Mouse (Mus musculus): ENCODE measurements around the gene Kif14.
A peak's percentile ranks its signal among the peaks of the same experiment; 100 is the strongest.
"Not testable (repeated sequence)": the region's sequence is repeated elsewhere in the genome, so short reads cannot be mapped to it uniquely, and the experiment has no call there.

Kif14 gene

DNA sequence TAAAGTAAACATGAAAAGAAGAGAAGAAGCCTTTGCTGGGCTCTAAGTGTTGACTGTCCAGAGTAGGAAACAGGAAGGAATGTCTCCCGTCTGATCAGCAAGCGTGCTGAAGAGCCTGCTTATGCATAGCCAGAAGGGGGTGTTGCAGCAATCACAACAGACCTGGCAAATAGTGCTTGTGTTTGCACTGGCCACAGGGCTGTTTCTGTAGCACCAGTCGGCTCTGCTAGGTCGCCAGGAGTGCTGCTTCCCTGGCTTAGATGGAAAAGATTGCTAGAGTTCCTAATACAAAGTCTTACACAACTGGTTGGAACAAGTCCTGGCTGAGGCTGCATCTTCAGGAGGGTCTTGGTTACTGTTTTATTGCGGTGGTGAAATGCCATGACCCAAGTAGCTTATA is 25.5 kb downstream of the Kif14 start:
- DNase-seq (ENCODE audit: extremely low read depth, low read depth), result no peak

DNA sequence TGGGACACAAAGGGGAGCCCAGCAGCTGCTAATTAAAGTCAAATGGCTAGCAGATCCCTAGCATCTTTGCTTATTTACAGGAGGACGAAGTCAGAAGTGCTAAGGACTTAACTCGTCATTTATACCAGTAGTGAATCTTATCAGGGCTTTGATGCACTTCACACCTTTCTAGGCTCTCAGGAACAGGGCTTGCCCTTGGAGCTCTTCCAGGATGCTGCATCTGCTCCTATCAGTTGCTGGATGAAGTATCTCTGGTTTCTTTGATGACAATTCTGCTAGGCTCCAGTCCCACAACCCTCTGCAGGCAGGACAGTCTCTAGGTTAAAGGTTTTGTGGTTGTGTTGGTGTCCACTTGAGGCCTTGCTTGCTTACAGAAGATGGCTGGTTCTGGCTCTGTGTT is 26.1 kb downstream of the Kif14 start:
- no peak for DNase-seq (ENCODE audit: extremely low read depth, low read depth)

- DNase-seq (ENCODE audit: extremely low read depth, low read depth), result no peak
These were observed 33.2 kb downstream of the Kif14 start for GRCm38 (mm10) chr1:136499317-136499716.

GRCm38 (mm10) chr1:136502936-136503335 is 36.8 kb downstream of the Kif14 start:
- DNase-seq (ENCODE audit: extremely low read depth, low read depth), result no peak

DNA sequence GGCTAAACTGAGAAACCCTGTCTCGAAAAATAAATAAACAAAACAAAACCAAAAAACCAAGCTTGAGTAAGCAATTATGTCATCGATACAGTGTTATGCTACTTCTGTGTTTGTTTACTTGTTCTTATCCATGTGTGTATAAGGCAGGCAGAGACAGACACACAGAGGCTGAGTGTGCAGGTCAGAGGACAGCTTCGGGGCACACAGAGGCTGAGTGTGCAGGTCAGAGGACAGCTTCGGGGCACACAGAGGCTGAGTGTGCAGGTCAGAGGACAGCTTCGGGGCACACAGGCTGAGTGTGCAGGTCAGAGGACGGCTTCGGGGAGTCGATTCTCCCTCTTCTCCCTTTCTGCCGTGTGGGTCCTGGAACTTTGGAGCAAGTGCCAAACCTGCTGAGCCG is 40.1 kb downstream of the Kif14 start:
- not testable (repeated sequence) for DNase-seq (ENCODE audit: extremely low read depth, low read depth)

DNA sequence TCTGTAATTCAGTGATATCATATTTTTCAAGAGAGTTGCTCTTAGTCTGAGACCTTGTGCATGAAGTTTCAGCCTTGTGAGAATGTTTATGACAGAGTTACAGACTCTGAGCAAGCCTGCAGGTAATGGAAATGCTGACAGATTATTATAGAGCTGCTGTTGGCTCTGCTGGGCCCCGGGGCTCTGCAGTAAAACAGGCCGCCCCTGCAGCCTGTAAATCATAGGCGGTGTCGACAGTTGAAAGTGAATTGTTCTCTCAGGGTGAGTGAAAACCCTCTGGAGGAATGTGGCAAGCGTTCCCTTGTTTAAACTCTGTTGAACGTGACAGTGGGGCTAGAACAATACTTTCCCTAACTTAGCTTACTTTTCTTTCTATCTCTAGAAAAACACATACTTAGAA is 46.2 kb downstream of the Kif14 start:
- DNase-seq (ENCODE audit: extremely low read depth, low read depth), result no peak

DNA sequence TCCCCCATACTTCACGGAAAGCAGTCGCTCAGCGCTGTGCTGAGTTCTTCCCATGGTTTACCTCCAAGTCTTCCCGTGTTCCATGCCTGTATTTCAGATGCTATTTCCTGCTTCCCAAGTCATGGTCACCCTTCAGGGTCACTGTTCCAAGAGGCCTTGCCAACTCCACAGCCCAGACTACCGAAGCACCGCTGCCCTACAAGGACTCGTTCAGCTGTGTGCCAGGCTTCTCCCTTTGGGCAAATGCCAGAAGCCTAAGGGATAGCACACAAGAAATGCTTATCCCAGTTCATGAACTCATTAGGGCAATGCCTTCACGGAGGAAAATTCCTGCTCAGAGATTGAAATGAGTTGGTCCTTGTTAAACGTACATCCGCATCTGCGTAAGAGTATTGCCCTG is 47.0 kb downstream of the Kif14 start:
- no peak for DNase-seq (ENCODE audit: extremely low read depth, low read depth)

DNA sequence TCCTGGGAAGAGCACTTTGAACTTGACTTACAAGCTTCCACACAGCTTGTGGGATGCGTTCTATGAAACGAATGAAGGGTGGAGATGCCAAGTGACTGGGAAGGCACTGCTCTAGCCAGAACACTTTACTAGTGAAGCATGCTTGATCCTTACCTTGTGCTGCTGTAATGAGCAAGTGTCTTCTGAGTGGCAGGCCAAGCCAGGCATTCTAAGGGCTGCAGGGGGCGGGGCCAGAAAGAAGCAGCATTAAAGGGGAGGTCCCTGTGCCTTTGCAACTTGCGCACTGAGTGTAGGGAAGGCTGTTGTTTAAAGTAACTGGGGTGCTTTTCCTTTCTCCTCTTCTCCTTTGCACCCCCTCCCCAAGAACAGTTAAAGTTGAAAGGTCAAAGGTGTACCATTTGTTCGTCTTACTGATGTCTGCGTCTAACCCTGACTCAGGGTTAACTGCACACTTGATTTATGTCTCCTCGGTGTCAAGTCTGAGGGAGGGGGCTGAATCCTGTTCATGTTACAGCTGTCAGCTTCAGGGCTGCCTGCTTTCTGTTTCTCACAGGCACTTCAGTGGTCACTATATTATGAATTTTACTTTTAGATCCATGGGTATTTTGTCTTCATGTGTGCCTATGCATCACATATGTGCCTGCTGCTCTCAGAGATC is 52.7 kb downstream of the Kif14 start:
- no peak for DNase-seq (ENCODE audit: extremely low read depth, low read depth)

DNA sequence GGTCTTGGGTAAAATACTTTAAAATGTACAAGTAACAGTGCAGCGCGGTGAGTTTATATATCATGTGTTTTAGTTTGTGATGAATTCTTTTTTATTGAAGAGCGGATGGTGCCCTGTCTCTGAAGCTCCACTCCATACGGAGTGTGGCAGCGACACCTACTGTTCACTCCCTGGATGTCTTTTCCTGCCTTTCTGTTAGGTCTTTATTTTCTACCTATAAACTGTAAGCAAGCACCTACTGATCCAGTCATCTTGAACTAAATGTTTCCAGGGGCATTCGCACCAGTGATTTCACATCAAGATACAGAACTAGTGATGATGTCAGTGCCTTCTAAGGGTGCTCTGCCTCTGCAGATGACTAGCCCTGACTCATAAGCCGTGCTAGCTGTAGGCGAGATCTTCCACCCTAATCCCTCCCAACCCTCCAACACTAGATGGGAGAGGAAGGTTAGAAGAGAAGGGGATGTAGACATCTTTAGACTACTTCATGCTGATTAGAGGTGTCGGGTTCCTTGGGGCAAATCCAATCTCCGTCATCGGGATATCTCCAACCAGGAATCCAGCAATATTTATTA is 55.3 kb downstream of the Kif14 start:
- DNase-seq (ENCODE audit: extremely low read depth, low read depth), result no peak

DNA sequence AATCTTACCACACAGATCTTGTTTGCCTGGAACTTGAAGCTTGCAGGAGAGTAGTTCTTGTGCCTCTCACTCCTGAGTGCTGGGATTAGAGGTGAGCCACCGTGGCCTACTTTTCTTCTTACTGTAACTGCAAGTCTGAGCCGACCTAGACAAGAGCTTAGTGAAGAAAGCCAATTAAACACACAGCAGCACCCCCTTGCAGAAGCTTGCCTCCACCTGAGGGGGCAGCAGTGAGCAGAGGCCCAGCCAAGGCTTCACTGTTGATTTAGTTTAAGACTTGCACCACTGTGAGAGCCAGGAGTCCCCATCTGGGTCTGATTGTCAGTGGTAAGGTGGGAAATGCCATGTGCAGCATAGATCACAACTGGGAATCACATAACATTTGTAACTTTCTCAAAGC is 58.8 kb downstream of the Kif14 start:
- DNase-seq (ENCODE audit: extremely low read depth, low read depth), result peak; percentile 21

GRCm38 (mm10) chr1:136525818-136526217 is 59.7 kb downstream of the Kif14 start:
- no peak for DNase-seq (ENCODE audit: extremely low read depth, low read depth)

- DNase-seq (ENCODE audit: extremely low read depth, low read depth), result no peak
These were observed 61.0 kb downstream of the Kif14 start for GRCm38 (mm10) chr1:136527163-136527562.

GRCm38 (mm10) chr1:136532556-136532955 is 66.4 kb downstream of the Kif14 start:
- peak; percentile 83 for DNase-seq (ENCODE audit: extremely low read depth, low read depth)

DNA sequence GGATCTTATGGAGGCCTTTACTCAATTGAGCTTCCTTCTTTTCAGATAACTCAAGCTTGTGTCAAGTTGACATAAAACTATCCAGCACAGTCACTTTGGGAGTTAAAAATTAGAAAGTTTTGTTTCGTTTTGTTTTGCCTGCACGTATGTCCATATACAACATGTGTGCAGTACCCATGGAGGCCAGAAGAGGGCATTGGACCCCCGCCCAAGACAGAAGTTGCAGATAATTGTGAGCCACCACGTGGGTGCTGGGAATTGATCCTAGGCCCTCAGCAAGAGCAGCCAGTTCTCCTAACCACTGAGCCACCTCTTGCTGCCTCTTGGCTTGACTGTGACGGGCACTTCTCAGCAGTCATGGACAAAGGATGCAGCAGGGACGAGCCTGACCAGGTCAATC is 70.8 kb downstream of the Kif14 start:
- no peak for DNase-seq (ENCODE audit: extremely low read depth, low read depth)

GRCm38 (mm10) chr1:136538247-136538646 is 72.1 kb downstream of the Kif14 start:
- no peak for DNase-seq (ENCODE audit: extremely low read depth, low read depth)

GRCm38 (mm10) chr1:136540407-136540895 is 74.3 kb downstream of the Kif14 start:
- no peak for DNase-seq (ENCODE audit: extremely low read depth, low read depth)

DNA sequence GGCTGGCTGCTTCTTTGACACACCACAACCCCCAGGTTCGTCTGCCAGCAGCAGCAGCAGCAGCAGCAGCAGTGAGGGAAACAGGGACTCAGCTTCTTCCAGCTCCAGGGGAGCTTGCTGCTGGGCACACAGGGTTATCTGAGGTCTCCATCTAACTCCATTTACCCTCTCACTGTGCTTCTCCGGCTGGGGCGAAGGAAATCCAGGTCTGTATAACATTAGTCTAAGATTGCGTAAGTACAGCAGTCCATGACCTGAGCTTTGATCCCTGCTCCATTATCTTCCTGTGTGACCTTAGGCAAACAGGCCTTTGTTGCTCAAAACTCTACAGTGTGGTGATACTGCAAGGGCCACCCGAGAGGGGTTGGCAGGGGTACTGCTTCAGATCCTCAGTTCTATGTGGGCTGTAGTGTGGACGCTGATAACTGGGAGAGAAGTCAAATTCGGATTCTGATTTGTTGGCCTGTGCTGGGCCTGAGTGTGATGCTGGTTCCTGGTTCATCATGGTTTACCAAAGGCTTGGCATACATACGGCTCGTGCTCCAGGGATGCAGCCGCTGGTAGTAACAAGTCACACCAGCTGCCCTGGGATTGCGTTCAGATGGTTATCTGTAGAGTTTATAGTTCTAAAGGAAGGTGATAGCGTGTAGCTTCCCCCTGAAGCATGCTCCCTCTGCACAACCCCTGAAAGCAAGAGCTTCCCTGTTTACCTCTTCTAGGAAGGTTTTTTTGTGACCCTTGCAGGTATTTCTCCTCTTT is 75.7 kb downstream of the Kif14 start:
- DNase-seq (ENCODE audit: extremely low read depth, low read depth), result no peak

DNA sequence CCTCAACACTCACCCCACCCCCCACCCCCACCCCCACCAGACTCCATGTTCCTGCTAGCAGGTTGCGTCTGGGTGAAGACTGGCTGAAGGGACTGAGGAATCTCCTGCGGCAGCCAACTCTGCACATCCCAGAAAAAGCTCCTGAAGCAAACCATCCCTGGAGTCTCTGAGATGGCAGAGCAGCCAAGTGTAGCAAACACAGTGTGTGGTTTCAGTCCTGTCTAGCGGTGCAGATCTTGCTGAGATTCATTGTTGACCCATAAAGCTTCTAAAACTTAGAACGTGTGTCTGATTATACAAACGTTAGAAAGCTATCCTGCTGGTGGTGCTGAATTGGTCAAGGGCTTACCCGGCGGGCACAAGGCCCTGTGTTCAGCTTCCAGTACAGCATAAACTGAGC is 77.8 kb downstream of the Kif14 start:
- DNase-seq (ENCODE audit: extremely low read depth, low read depth), result no peak

DNA sequence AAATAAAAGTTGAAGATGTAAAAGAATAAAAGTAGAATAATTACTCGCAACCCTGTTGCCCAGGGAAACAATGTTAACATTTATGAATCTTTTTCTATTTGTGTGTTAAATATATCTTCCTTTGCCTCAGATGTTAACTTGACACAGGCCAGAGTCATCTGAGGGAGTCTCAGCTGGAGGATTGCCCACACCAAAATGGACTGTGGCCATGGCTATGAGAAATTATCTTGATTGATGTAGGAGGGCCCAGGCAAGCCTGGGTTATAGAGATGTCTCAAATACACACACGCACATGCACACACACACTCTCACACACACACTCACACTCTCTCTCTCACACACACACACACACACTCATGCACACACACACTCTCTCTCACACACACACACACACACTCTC is 80.9 kb downstream of the Kif14 start:
- DNase-seq (ENCODE audit: extremely low read depth, low read depth), result no peak

DNA sequence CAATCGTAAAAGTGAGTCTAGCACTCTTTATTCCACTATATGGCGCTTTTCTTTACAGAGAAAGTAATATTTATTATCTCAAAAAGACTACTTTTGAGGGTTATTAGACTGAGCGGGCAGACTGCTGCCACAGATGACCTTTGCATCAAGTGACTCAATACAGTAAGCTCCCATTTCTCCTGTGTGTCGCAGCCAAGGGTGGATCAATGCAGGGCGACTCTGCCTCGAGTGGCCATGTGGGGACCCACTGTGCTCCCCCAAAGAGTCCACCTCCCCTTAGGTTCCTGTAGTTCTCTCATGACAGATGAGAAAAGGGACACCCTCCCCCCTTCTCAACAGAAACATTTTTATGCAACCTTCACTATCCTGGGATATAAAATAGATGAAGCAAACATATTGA is 84.1 kb downstream of the Kif14 start:
- no peak for DNase-seq (ENCODE audit: extremely low read depth, low read depth)

- peak; percentile 50 for DNase-seq (ENCODE audit: extremely low read depth, low read depth)
These were observed 84.9 kb downstream of the Kif14 start for GRCm38 (mm10) chr1:136550851-136551540.

DNA sequence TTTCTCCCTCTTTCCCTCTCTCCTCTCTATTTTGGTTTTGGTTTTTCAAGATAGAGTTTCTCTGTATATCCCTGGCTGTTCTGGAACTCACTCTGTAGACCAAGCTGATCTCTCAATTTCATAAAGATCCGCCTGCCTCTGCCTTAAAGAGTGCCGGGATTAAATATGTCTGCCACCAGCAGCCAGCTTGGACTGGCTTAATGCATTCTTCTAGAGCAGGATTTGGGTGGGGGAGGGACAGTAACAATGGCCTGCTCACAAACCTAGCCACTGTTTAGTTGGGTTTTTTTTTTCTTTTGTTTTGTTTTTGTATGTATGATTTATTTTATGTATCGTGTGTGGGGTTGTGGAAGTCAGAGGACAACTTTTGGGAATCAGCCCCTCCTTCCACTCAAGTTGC is 88.5 kb downstream of the Kif14 start:
- no peak for DNase-seq (ENCODE audit: extremely low read depth, low read depth)

All from MEL-GATA-1-ER (cell line).